Mouse (Mus musculus) heart, embryonic 10.5 days (tissue): ENCODE data around the gene Asb16. TPM values are rescaled to one million over a fixed set of nuclear protein-coding genes. Genes with fewer than 3 reads are reported as not detected.
A peak's percentile ranks its signal among the peaks of the same experiment; 100 is the strongest.

Source experiments
- DNase-seq: peaks from one replicate; pipeline ENCODE4 v3.0.0-alpha.2; 2017; ENCODE audit warnings: low spot score
- H3K27ac ChIP-seq: fragments of 300-500 bp; sonication (generic); 2 replicates; pipeline ENCODE4 v1.5.1; 2016; ENCODE audit warnings: mild to moderate bottlenecking
- H3K27me3 ChIP-seq: fragments of 300-500 bp; sonication (generic); 2 replicates; pipeline ENCODE4 v1.6.1; 2016; ENCODE audit warnings: mild to moderate bottlenecking; ENCODE audit not compliant: poor library complexity, insufficient read depth, severe bottlenecking
- H3K36me3 ChIP-seq: fragments of 300-500 bp; sonication (generic); 2 replicates; pipeline ENCODE4 v1.6.1; 2016; ENCODE audit warnings: mild to moderate bottlenecking, moderate library complexity
- H3K4me1 ChIP-seq: fragments of 300-500 bp; sonication (generic); 2 replicates; pipeline ENCODE4 v1.6.1; 2016; ENCODE audit warnings: mild to moderate bottlenecking
- H3K4me3 ChIP-seq: fragments of 300-500 bp; sonication (generic); 2 replicates; pipeline ENCODE4 v1.5.1; 2016; ENCODE audit warnings: mild to moderate bottlenecking, moderate library complexity
- H3K9me3 ChIP-seq: fragments of 300-500 bp; sonication (generic); 2 replicates; pipeline ENCODE4 v1.6.1; 2016; ENCODE audit warnings: mild to moderate bottlenecking, moderate library complexity
- WGBS: fragments of 180-500 bp; shearing (Covaris S2); methylation state at CpG from one replicate; pipeline ENCODE4 v1.1.7; 2016; 5-methylcytosine and 5-hydroxymethylcytosine counted together
- polyA plus RNA-seq: library from polyadenylated mRNA; unstranded; fragments of >200 nt; fragmentation: Nextera tagmentation; extraction: Ambion mirVana; gene quantifications from 2 replicates; pipeline ENCODE4 v1.2.1, GENCODE M21; 2016

The Asb16 gene
- polyA plus RNA-seq, 1 experiment from 2014 or later, result 0.08 TPM

DNA sequence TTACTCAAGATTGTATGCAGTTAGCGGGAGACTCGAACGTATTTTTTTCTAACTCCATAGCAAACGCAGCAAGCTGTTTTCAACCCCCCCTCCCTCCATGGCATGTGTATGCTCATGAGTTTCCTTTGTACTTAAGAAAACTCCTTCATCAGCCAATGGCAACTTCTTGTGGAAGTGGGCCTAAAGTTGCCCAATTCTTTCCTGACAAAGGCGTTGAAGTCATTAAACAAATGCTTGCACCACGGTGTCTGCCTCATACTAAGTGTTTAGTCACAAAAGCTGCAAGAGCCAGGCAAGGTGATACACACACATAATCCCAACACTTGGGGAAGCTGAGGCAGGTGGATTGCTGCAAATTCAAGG is 22.3 kb upstream of the Asb16 start:
- Histone ChIP-seq H3K27ac (no peak overlapping the region), H3K9me3 (no peaks in the 10 kb centered on the region), H3K27me3 (no peaks in the 10 kb centered on the region), H3K4me1 (peaks cover 25% of the 10 kb centered on the region), H3K4me3 (no peak overlapping the region), H3K36me3 (peaks cover 5% of the 10 kb centered on the region; the same call in 1 of the 2 replicates)
- 89% methylated on average over 6 of the region's 6 CpGs for WGBS
- no peak for DNase-seq

DNA sequence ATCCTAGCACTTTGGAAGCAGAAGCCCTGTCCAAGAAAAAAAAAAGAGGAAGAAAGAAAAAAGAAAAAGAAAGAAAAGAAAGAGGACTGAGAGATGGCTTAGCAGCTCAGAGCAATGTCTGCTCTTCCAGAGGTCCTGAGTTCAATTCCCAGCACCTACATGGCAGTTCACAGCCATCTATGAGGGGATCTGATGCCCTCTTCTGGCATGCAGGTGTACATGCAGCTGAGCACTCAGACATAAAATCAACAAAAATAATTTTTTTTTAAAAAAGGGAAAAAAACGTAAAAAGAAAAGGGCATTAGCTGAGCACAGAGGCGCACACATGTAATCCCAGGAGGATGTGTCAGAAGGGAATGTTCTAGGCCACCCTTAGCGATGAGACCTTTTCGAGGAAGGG is 21.7 kb upstream of the Asb16 start:
- Histone ChIP-seq H3K4me1 (peaks cover 24% of the 10 kb centered on the region), H3K27me3 (no peaks in the 10 kb centered on the region), H3K4me3 (no peak overlapping the region), H3K9me3 (no peaks in the 10 kb centered on the region), H3K36me3 (peaks cover 11% of the 10 kb centered on the region), H3K27ac (no peak overlapping the region)
- no peak for DNase-seq
- WGBS, result 79% methylated on average over 4 of the region's 4 CpGs

DNA sequence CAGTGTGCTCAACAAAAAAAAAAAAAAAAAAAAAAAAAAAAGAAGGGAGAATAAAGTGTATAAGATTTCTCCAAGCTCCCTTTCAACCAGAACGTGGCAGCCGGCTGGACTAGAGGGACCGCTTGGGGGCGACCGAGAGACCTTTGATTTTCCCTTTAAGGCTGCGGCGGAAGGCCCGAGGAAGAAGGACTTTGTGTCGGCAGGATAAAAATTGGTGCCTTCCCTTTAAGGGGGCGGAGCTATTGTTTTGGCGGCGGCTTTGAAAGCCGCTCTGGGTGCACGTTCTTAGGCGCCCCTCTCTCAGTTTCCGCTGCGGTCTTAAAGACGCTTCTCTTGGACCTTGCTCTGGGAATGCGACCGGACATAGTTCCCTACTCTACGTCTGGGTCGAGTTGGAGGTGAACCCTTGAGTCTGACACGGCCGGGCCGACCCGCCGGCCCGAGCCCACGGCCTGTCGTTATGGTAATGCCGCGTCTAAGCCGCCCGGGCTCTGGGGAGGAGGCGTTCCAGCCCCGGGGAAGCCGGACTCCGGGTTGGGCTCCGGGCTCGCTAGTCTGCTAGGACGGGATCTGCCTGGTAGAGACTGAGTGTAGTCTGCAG is 19.8 kb upstream of the Asb16 start, which contains the start of gene BC030867:
BC030867 (plus strand) TSS at position 253 of the 601 bp plus-strand sequence.
- Histone ChIP-seq H3K4me1 (peaks cover 26% of the 10 kb centered on the region), H3K36me3 (peaks cover 16% of the 10 kb centered on the region), H3K27me3 (no peaks in the 10 kb centered on the region), H3K27ac (peak within 1 kb of the TSS; percentile 87), H3K9me3 (no peaks in the 10 kb centered on the region), H3K4me3 (peak within 1 kb of the TSS; percentile 81)
- DNase-seq, result peak; percentile 96
- WGBS, result under 1% methylated on average over 41 of the region's 41 CpGs

DNA sequence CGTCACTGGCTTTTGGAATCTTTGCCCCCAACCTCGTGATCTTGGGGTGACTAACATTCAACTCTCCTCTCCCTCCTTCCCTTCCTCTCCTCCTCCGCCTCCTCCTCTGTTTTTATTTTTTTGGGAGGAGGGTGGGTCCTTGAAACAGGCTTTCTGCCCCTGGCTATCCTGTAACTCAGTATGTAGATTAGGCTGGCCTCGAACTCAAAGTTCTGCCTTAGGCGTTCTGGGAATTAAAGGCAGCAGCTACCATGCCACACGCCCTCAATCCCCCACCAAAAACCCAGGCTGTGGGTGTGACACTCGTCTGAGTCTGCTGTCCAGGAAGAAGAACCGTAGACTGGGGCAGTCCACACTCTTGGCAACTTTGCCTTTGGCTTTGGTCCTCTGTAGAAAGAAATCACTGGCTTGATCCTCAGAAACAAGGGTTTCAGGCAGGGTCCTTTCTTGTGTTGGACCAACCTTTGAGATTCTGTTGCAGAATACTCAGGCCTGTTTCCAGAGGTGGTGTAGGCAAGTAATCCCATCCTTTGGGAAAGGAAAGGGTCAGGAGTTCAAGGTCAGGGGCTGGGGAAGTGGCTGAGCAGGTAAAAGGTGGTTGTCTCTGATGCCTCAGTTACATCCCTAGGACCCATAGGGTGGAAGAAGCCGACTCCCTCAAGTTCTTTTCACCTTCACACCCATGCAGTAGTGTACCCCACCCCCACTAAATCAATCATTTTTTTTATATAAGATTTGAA is 19.0 kb upstream of the Asb16 start:
- H3K27me3 ChIP-seq, result no peaks in the 10 kb centered on the region
- WGBS, result 14% methylated on average over 9 of the region's 9 CpGs

DNA sequence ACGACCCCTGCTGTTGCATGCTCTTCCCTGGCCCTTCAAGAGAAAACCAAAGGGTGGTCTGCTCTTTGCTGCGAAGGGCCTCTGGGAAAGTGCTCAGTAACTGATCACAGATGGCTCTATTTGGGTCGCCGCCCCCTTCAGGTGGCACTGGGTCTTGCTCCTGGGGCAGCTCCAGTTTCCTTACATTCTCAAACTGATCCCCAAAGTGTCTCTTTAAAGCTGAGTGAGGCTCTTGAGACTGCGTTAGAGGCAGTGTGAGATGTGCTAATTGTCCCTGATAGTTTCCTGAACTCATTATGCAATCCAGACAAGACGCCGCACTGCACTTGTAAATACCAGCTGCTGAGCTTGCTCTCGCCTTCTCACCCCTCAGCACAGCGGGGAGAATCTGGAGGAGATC is 11.0 kb upstream of the Asb16 start:
- Histone ChIP-seq H3K36me3 (peaks cover 55% of the 10 kb centered on the region), H3K4me1 (peaks cover 46% of the 10 kb centered on the region), H3K9me3 (no peaks in the 10 kb centered on the region), H3K27me3 (no peaks in the 10 kb centered on the region), H3K27ac (peak overlapping the region; percentile 43; the same call in 1 of the 2 replicates), H3K4me3 (no peak overlapping the region)
- no peak for DNase-seq
- 36% methylated on average over 9 of the region's 9 CpGs for WGBS

More for the DNA sequence above, 19.0 kb upstream of the Asb16 start:
- Histone ChIP-seq H3K4me3 (peak overlapping the region; percentile 81), H3K9me3 (no peaks in the 10 kb centered on the region), H3K4me1 (peaks cover 33% of the 10 kb centered on the region), H3K27ac (peak overlapping the region; percentile 87), H3K36me3 (peaks cover 16% of the 10 kb centered on the region)
- DNase-seq, result no peak

DNA sequence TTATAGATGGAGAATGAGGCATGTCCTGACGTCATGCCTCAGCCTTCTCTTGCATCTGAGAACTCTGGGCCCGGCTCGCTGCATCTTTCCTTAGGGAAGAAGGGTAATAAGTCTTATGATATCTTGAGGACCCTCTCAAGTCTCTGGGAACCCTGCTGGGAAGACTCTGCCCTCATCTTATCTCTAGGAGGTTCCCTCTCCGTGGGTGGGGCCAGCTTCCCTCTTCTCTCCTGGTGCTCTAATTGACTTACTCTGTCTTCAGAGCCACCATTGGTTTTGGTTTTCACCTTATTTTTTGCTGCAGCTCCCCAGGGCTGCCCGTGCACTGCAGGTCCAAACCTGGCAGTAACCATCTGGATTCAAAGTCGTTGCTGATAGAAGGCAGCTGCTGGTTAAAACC is 10.4 kb upstream of the Asb16 start:
- Histone ChIP-seq H3K27ac (no peak overlapping the region), H3K9me3 (no peaks in the 10 kb centered on the region), H3K27me3 (no peaks in the 10 kb centered on the region), H3K4me1 (peaks cover 46% of the 10 kb centered on the region), H3K4me3 (no peak overlapping the region), H3K36me3 (peaks cover 59% of the 10 kb centered on the region)
- no peak for DNase-seq
- WGBS, result 64% methylated on average over 6 of the region's 6 CpGs

DNA sequence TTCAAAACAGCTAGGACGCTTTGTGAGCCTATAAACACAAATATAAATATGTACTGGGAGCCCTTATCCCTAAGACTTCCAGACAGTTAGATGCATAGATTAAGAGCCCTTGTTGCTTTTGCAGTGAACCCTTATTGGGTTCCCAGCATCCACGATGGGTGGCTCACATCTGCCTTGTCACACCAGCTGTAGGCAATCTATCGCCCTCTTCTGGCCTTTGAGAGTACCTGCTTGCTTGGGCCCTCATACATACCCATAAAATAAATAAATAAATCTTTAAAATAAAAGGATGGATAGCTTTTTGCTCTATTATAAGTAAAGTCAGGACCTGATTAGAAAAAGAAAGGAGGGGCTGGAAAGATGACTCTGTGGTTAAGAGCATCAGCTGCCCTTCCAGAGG is 10.0 kb upstream of the Asb16 start:
- Histone ChIP-seq H3K27ac (no peak overlapping the region), H3K36me3 (peaks cover 63% of the 10 kb centered on the region), H3K4me3 (no peak overlapping the region), H3K27me3 (no peaks in the 10 kb centered on the region), H3K4me1 (peaks cover 45% of the 10 kb centered on the region), H3K9me3 (no peaks in the 10 kb centered on the region)
- 89% methylated on average over 3 of the region's 3 CpGs for WGBS
- DNase-seq, result no peak

DNA sequence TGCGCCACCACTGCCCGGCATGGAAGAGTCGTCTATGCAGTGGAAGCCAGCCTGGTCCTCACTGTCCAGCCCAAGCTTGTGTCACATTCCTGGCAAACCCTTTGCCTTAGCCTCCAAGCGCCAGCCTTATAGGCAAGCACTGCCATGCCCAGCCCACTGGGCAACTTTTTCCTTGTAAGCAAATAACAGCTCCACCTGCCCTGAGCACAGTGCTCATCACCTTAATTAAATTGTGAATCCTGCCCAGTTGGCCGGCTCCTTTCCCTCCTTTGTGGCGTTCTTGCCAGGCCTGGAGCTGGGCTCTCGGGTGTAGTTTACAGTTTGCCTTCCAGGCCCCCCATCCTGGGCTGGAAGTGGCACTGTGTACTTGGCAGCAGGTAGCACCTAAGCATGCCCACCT is 5.3 kb upstream of the Asb16 start:
- 92% methylated on average over 7 of the region's 7 CpGs for WGBS
- no peak overlapping the region for H3K4me3 ChIP-seq
- no peaks in the 10 kb centered on the region for H3K9me3 ChIP-seq
- peaks cover 60% of the 10 kb centered on the region for H3K36me3 ChIP-seq
- peaks cover 23% of the 10 kb centered on the region for H3K4me1 ChIP-seq
- H3K27ac ChIP-seq, result no peak overlapping the region
- DNase-seq, result no peak
- 0 out of 2 replicates have a peak, but pooled peaks cover 4% of the 10 kb centered on the region for H3K27me3 ChIP-seq

DNA sequence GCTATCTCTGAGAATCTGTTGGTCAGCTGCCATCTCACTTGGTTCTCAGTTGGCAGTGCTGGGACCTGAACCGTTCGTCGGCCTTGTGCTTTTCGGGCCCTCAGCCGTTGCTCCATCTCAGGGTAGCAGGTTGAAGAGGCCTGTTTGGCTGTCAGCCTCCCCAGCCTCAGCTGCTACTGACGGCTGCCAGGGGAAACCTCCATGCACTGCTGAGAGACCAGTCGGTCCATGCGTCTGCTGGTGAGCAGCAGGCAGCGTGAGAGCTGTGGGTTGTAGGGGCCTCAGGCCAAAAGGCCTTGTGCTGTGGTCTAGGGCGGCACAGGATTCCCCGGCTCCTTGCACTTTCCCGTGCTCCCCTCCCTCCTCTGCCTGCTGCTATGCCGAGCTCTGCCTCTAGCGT is 2.7 kb upstream of the Asb16 start:
- H3K9me3 ChIP-seq, result no peaks in the 10 kb centered on the region
- peaks cover 38% of the 10 kb centered on the region for H3K36me3 ChIP-seq
- H3K4me3 ChIP-seq, result no peak overlapping the region
- peaks cover 30% of the 10 kb centered on the region for H3K4me1 ChIP-seq
- DNase-seq, result no peak
- peak overlapping the region; percentile 62 for H3K27ac ChIP-seq
- H3K27me3 ChIP-seq, result 0 out of 2 replicates have a peak, but pooled peaks cover 11% of the 10 kb centered on the region
- WGBS, result 58% methylated on average over 14 of the region's 14 CpGs

DNA sequence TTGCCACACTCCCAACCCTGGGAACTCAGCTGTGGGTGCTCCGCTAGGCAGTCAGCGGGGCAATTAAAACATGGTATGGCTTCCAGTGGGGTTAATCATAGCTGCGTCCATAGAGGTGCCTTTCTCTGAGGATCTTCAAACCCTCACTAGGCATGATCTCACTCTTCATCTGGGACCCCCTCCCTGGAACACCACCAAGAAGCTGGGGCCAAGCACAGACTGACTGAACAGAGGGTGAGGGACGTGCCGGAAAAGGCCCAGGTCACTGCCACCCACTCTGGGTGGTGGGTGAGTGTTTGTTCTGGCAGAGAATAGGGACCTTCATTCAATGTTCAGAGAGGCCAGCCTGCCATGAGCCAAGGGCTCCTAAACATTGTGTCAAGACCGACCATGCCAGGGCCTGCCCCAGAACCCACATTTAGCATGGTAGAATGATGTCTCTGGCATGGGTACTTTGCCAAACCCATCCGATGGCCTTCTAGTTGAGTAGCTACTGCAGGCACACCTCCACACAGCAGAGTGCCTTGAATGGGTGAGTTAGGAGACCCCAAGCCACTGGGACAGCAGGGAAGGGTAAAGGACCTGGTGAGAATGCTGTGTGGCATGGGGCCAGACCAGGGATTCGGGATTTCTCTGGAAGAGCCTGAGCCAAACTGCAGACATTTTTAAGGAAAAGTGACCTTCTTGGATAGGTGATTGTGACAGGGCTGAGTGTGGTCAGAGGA is 1.8 kb upstream of the Asb16 start:
- no peak for DNase-seq
- Histone ChIP-seq H3K36me3 (peaks cover 32% of the 10 kb centered on the region), H3K4me3 (no peak overlapping the region), H3K27me3 (0 out of 2 replicates have a peak, but pooled peaks cover 11% of the 10 kb centered on the region), H3K4me1 (peaks cover 30% of the 10 kb centered on the region), H3K9me3 (no peaks in the 10 kb centered on the region), H3K27ac (0 out of 2 replicates have a peak overlapping the region, but pooled peaks have one; percentile 62)
- WGBS, result 86% methylated on average over 8 of the region's 8 CpGs

DNA sequence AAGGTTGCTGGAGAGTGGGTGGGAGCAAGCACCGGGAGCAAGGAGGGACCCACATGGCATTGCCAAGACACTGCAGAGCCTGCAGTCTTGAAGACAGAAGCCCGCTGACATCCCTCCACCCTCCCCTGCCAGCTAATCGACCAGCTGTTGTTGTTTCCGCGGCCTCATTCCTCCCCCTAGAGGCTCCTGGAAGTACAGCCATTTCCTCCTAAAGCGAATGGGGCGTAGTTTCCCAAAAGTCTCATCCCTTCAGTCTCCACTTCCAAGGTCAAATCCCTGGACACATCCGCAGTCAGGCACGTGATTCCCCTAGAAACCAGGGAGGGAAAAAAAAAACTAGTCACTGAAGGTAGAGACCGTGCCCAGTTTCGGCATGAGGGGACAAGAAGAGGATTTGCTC is 1.1 kb upstream of the Asb16 start:
- 6% methylated on average over 11 of the region's 11 CpGs for WGBS
- H3K4me1 ChIP-seq, result peaks cover 30% of the 10 kb centered on the region
- H3K36me3 ChIP-seq, result peaks cover 25% of the 10 kb centered on the region
- H3K27ac ChIP-seq, result peak overlapping the region; percentile 57
- H3K27me3 ChIP-seq, result 0 out of 2 replicates have a peak, but pooled peaks cover 11% of the 10 kb centered on the region
- DNase-seq, result no peak
- peak overlapping the region; percentile 6; the same call in 1 of the 2 replicates for H3K4me3 ChIP-seq
- no peaks in the 10 kb centered on the region for H3K9me3 ChIP-seq

DNA sequence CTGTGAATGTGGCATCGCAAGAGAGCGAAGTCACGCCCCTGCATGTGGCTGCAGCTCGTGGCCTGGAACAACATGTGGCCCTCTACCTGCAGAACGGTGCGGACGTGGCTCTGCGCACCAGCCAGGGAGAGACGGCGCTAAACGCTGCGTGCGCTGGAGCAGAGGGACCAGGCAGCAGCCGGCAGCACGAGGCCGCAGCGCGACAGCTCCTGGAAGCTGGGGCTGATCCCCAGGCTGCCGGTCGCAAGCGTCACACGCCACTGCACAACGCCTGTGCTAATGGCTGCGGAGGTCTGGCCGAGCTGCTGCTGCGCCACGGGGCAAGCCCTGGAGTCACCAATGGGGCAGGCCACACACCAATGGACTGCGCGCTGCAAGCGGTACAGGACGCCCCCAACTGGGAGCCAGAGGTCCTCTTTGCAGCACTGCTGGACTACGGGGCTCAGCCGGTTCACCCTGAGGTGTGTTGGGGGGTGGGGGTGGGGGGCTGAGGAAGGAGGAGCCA is 7.9 kb downstream of the Asb16 start:
- WGBS, result 3% methylated on average over 33 of the region's 33 CpGs
- Histone ChIP-seq H3K27me3 (peaks cover 21% of the 10 kb centered on the region), H3K36me3 (no peaks in the 10 kb centered on the region), H3K4me3 (peak overlapping the region; percentile 62), H3K4me1 (peaks cover 12% of the 10 kb centered on the region), H3K27ac (peak overlapping the region; percentile 85), H3K9me3 (no peaks in the 10 kb centered on the region)
- DNase-seq, result no peak

DNA sequence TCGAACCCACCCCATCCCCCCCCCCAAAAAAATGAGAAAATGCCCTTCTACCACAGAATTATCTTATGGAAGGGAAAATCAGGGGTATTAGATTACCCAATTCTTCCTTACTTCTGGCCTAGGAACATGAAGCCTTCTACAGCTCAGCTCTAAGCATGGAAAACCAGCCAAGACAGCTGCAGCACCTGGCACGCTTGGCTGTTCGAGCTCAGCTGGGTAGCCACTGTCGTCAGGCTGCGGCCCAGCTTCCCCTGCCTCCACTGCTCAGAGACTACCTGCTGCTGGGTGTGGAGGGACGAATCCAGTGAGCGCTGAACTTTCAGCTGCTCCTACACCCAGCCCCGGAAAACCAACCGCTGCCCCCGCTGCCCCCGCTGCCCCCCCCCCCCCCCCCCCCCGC is 9.2 kb downstream of the Asb16 start:
- peaks cover 21% of the 10 kb centered on the region for H3K27me3 ChIP-seq
- DNase-seq, result no peak
- H3K36me3 ChIP-seq, result no peaks in the 10 kb centered on the region
- H3K9me3 ChIP-seq, result no peaks in the 10 kb centered on the region
- H3K4me3 ChIP-seq, result no peak overlapping the region
- WGBS, result 62% methylated on average over 11 of the region's 12 CpGs
- H3K4me1 ChIP-seq, result peaks cover 12% of the 10 kb centered on the region
- no peak overlapping the region for H3K27ac ChIP-seq
